Mouse (Mus musculus) heart, adult 11 months (tissue): ENCODE measurements around the gene H2-M2.
"Not testable (repeated sequence)": the region's sequence is repeated elsewhere in the genome, so short reads cannot be mapped to it uniquely, and the experiment has no call there.

Experiments used
- DNase-seq: peaks from one replicate; pipeline ENCODE4 v3.0.0; 2022

H2-M2 gene

DNA sequence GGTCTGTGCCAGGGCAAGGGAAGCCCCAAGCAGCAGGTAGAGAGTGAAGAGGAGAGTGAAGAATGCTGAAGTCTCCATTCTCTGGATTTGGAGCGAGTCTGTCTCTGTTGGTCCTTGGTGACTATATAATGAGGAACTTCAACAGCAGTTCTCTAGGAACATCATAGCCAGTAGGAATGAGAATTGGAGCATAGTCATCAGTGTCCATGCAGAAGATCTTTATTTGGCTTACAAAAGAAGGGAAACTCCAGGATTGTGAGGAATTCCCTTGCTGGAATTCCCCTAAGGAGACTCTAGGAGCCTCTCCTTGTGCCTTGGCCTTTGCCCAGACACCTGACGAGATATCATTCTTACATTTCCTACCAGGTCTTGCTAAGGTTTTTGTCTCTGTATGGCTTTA lies at the start of gene H2-M2:
TSS of gene H2-M2 (minus strand) at position 101 of the 400 bp plus-strand sequence.
- DNase-seq: no peak

DNA sequence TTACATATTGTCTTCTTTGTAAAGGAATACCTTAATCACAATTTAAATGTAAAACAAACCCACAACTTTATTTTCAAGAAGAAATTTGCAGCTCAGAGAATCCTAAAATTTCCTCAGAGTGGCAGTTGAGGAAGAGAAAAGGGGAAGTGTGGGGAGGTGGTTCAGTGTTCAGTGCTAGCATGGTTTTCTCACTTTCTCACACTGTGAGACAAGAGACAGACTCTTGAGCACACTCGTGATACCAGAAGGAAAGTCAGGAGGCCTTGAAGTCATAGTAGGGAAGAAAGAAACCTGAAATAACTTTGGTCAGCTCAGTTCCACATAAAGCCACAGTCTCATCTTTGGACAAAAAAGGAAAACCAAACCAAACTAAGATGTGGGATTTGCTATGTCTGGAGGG lies 42.1 kb upstream of the H2-M2 start:
- not testable (repeated sequence) for DNase-seq

DNA sequence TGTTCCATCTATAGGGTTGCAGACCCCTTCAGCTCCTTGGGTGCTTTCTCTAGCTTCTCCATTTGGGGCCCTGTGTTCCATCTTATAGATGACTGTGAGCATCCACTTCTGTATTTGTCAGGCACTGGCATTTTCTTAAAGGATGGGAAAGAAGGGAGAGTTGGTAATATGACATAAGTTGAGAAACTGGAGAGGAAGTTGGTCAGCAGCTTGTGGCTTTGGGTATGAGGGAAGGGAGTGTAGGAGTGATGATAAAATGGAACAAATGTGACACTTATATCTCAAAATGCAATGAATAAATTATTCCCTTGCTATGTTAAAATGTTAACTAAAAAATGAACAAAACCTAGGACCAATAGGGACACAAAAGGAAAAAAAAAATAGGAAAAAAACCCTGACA lies 41.3 kb upstream of the H2-M2 start:
- DNase-seq: not testable (repeated sequence)

DNA sequence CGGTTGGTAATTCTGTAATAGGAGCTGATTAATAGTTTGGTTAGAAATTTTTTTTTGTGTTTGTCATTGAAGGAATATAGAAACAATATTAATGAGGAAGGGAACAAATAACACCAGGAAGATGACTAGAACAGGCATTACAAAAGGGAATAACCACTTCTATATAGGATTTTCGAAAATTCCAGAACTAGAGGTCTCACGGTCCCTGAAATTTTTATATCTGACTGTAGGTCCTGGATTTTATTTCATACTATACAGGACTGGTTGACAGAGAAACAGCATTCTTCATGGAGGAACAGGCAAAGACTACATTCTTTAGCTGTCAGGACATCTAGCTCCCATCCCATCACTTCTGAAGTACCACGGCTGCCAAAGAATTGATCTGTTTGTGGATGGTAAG lies 24.4 kb upstream of the H2-M2 start, which contains the start of gene Olfr111:
TSS of gene Olfr111 (plus strand) at position 301 of the 400 bp plus-strand sequence.
- no peak for DNase-seq

DNA sequence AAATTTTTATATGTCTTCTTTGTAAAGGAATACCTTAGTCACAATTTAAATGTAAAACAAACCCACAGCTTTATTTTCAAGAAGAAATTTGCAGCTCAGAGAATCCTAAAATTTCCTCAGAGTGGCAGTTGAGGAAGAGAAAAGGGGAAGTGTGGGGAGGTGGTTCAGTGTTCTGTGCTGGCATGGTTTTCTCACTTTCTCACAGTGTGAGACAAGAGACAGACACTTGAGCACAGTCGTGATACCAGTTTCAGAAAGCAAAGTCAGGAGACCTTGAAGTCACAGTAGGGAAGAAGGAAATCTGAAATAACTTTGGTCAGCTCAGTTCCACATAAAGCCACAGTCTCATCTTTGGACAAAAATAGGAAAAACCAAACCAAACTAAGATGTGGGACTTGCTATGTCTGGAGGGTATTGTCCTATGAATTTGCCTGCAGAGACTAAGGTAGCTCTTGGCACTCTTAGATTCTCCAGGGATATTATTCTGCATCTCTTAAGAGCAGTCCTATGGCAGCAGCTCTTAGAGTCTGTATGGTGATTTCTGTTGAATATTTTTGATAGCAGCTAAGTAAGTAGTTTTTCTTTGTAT lies 8.7 kb upstream of the H2-M2 start, which contains the start of gene Olfr110:
TSS of gene Olfr110 (plus strand) at position 539 of the 589 bp plus-strand sequence.
- DNase-seq: no peak

DNA sequence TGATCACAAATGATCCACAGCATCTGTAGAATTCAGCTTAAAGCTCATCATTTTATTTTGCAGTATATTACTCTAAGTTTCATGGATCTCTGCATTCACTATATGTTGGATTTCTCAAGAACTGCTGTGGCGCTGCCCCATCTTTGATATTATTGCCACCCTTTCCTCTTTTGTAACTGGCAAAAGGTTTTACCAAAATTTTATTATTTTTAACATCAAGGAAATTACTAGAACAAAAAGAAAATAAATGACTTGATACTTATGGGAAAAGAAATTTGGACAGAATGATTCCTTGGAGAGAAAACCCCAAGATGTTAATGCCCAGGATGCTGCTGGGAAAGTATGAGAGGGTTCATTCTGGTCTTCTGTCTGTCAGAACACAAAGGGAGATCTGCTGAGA lies 24.7 kb downstream of the H2-M2 start, which contains the start of gene Olfr109:
TSS of gene Olfr109 (plus strand) at position 301 of the 400 bp plus-strand sequence.
- DNase-seq: peak; percentile 13

DNA sequence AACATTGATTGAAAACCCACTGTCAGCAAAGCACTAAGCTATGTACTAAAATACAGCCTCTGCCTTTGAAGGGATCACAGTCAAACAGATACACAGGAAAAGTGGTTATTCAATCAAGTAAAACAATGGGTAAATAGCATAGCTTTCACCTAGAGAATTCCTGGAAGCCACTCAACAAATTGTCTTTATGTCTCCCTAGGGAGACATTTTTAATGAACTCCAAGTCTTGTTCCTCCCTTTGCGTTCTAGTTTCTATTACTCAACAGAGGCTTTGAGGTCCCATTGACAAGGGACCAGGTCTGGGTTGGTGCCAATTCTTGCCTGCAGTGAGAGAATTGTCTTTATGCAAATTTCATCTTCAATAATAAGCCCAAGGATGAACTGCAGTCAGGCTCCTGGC lies 38.2 kb downstream of the H2-M2 start, which contains the start of gene Olfr108:
TSS of gene Olfr108 (plus strand) at position 301 of the 400 bp plus-strand sequence.
- DNase-seq: no peak
